Mouse (Mus musculus) hindbrain, embryonic 12.5 days (tissue): ENCODE results near the gene Mrpl3. TPM values are rescaled to one million over a fixed set of nuclear protein-coding genes. Genes with fewer than 3 reads are reported as not detected.

ENCODE experiments used
- ATAC-seq: fragments of 200-750 bp; cut with Nextera tagmentation; 2 replicates; pipeline ENCODE4 v1.8.0; 2017; ENCODE audit warnings: moderate TSS enrichment; ENCODE audit not compliant: low FRiP score
- H3K27ac ChIP-seq: fragments of 300-500 bp; sonication (generic); 2 replicates; pipeline ENCODE4 v1.5.1; 2016; ENCODE audit warnings: mild to moderate bottlenecking
- H3K27me3 ChIP-seq: fragments of 300-500 bp; sonication (generic); 2 replicates; pipeline ENCODE4 v1.6.1; 2016; ENCODE audit warnings: mild to moderate bottlenecking
- H3K36me3 ChIP-seq: fragments of 300-500 bp; sonication (generic); 2 replicates; pipeline ENCODE4 v1.6.1; 2016; ENCODE audit warnings: mild to moderate bottlenecking
- H3K4me1 ChIP-seq: fragments of 300-500 bp; sonication (generic); 2 replicates; pipeline ENCODE4 v1.6.1; 2016
- H3K4me2 ChIP-seq: fragments of 300-500 bp; sonication (generic); replicated peaks from 2 replicates; pipeline ENCODE4 v1.6.1; 2016; ENCODE audit warnings: mild to moderate bottlenecking
- H3K4me3 ChIP-seq: fragments of 300-500 bp; sonication (generic); 2 replicates; pipeline ENCODE4 v1.5.1; 2016; ENCODE audit warnings: mild to moderate bottlenecking
- H3K9ac ChIP-seq: fragments of 300-500 bp; sonication (generic); 2 replicates; pipeline ENCODE4 v1.6.1; 2016; ENCODE audit warnings: mild to moderate bottlenecking, moderate library complexity
- H3K9me3 ChIP-seq: fragments of 300-500 bp; sonication (generic); replicated peaks from 2 replicates; pipeline ENCODE4 v1.6.1; 2016; ENCODE audit warnings: mild to moderate bottlenecking
- WGBS: fragments of 180-500 bp; shearing (Covaris S2); methylation state at CpG from one replicate; pipeline ENCODE4 v1.1.7; 2016; 5-methylcytosine and 5-hydroxymethylcytosine counted together
- polyA plus RNA-seq: library from polyadenylated mRNA; unstranded; fragments of >200 nt; fragmentation: Nextera tagmentation; extraction: Ambion mirVana; gene quantifications from 2 replicates; pipeline ENCODE4 v1.2.1, GENCODE M21; 2016

Mrpl3 gene
- 102 and 106 TPM in 2 replicates for polyA plus RNA-seq

- Histone ChIP-seq H3K36me3 (peaks cover 27% of the 10 kb centered on the region), H3K27me3 (no peaks in the 10 kb centered on the region), H3K4me2 (peak within 1 kb of the TSS; percentile 67), H3K9ac (peak within 1 kb of the TSS; percentile 90), H3K9me3 (no peaks in the 10 kb centered on the region), H3K4me3 (peak within 1 kb of the TSS; percentile 96), H3K27ac (0 out of 2 replicates have a peak within 1 kb of the TSS, but pooled peaks have one; percentile 52), H3K4me1 (peaks cover 7% of the 10 kb centered on the region)
- under 1% methylated on average over 31 of the region's 31 CpGs for WGBS
- ATAC-seq: peak; percentile 80
Measured at GRCm38 (mm10) chr9:105053147-105053557, at the start of gene Mrpl3. Gene Mrpl3 (plus strand): TSS chr9:105053239.

GRCm38 (mm10) chr9:105010721-105011120 is 42.3 kb upstream of the Mrpl3 start:
- no peak for ATAC-seq
- H3K27ac ChIP-seq: no peak overlapping the region
- H3K4me3 ChIP-seq: no peak overlapping the region
- no peaks in the 10 kb centered on the region for H3K36me3 ChIP-seq
- 27% methylated on average over 2 of the region's 2 CpGs for WGBS
- no peak overlapping the region for H3K4me2 ChIP-seq
- H3K27me3 ChIP-seq: no peaks in the 10 kb centered on the region
- H3K9ac ChIP-seq: no peak overlapping the region
- H3K9me3 ChIP-seq: no peaks in the 10 kb centered on the region
- no peaks in the 10 kb centered on the region for H3K4me1 ChIP-seq

- Histone ChIP-seq H3K4me2 (no peak overlapping the region), H3K27ac (no peak overlapping the region), H3K9me3 (no peaks in the 10 kb centered on the region), H3K36me3 (no peaks in the 10 kb centered on the region), H3K9ac (no peak overlapping the region), H3K27me3 (no peaks in the 10 kb centered on the region), H3K4me3 (no peak overlapping the region), H3K4me1 (no peaks in the 10 kb centered on the region)
- ATAC-seq: no peak
- WGBS: 94% methylated on average over 7 of the region's 7 CpGs
Measured at GRCm38 (mm10) chr9:105018186-105018585, 34.9 kb upstream of the Mrpl3 start.

- WGBS: 79% methylated on average over 3 of the region's 3 CpGs
- H3K36me3 ChIP-seq: no peaks in the 10 kb centered on the region
- ATAC-seq: no peak
Measured at GRCm38 (mm10) chr9:105028311-105028710, 24.7 kb upstream of the Mrpl3 start.

GRCm38 (mm10) chr9:105032572-105032971 is 20.5 kb upstream of the Mrpl3 start:
- no peak overlapping the region for H3K4me2 ChIP-seq
- no peak overlapping the region for H3K27ac ChIP-seq
- 88% methylated on average over 9 of the region's 9 CpGs for WGBS
- H3K4me1 ChIP-seq: no peaks in the 10 kb centered on the region
- H3K9me3 ChIP-seq: no peaks in the 10 kb centered on the region
- H3K4me3 ChIP-seq: no peak overlapping the region
- ATAC-seq: no peak
- no peaks in the 10 kb centered on the region for H3K36me3 ChIP-seq
- H3K9ac ChIP-seq: no peak overlapping the region
- no peaks in the 10 kb centered on the region for H3K27me3 ChIP-seq

More at GRCm38 (mm10) chr9:105028311-105028710, 24.7 kb upstream of the Mrpl3 start:
- H3K9ac ChIP-seq: no peak overlapping the region
- H3K27me3 ChIP-seq: no peaks in the 10 kb centered on the region
- H3K4me1 ChIP-seq: no peaks in the 10 kb centered on the region
- no peak overlapping the region for H3K4me2 ChIP-seq
- H3K9me3 ChIP-seq: no peaks in the 10 kb centered on the region
- H3K27ac ChIP-seq: no peak overlapping the region
- no peak overlapping the region for H3K4me3 ChIP-seq

- Histone ChIP-seq H3K27me3 (no peaks in the 10 kb centered on the region), H3K27ac (no peak overlapping the region), H3K4me1 (no peaks in the 10 kb centered on the region), H3K4me3 (no peak overlapping the region), H3K9ac (no peak overlapping the region), H3K4me2 (no peak overlapping the region), H3K36me3 (no peaks in the 10 kb centered on the region), H3K9me3 (no peaks in the 10 kb centered on the region)
- ATAC-seq: no peak
- 92% methylated on average over 7 of the region's 7 CpGs for WGBS
Measured at GRCm38 (mm10) chr9:105033641-105034040, 19.4 kb upstream of the Mrpl3 start.

- Histone ChIP-seq H3K4me2 (no peak overlapping the region), H3K9ac (no peak overlapping the region), H3K27ac (no peak overlapping the region), H3K36me3 (no peaks in the 10 kb centered on the region), H3K4me3 (no peak overlapping the region), H3K27me3 (peaks cover 2% of the 10 kb centered on the region; the same call in 1 of the 2 replicates), H3K9me3 (no peaks in the 10 kb centered on the region), H3K4me1 (no peaks in the 10 kb centered on the region)
- WGBS: 84% methylated on average over 3 of the region's 3 CpGs
- no peak for ATAC-seq
Measured at GRCm38 (mm10) chr9:105037847-105038246, 15.2 kb upstream of the Mrpl3 start.

- Histone ChIP-seq H3K27me3 (peaks cover 2% of the 10 kb centered on the region; the same call in 1 of the 2 replicates), H3K9ac (no peak overlapping the region), H3K4me3 (no peak overlapping the region), H3K4me1 (0 out of 2 replicates have a peak, but pooled peaks cover 5% of the 10 kb centered on the region), H3K27ac (no peak overlapping the region), H3K9me3 (no peaks in the 10 kb centered on the region), H3K4me2 (no peak overlapping the region), H3K36me3 (no peaks in the 10 kb centered on the region)
- no peak for ATAC-seq
- 73% methylated on average over 7 of the region's 7 CpGs for WGBS
Measured at GRCm38 (mm10) chr9:105046014-105046413, 7.0 kb upstream of the Mrpl3 start.

- H3K36me3 ChIP-seq: no peaks in the 10 kb centered on the region
- no peak overlapping the region for H3K9ac ChIP-seq
- H3K27me3 ChIP-seq: no peaks in the 10 kb centered on the region
- no peaks in the 10 kb centered on the region for H3K9me3 ChIP-seq
- H3K4me3 ChIP-seq: no peak overlapping the region
- no peak overlapping the region for H3K4me2 ChIP-seq
- no peak overlapping the region for H3K27ac ChIP-seq
- 52% methylated on average over 10 of the region's 10 CpGs for WGBS
- no peak for ATAC-seq
- H3K4me1 ChIP-seq: 0 out of 2 replicates have a peak, but pooled peaks cover 5% of the 10 kb centered on the region
Measured at GRCm38 (mm10) chr9:105048351-105048750, 4.7 kb upstream of the Mrpl3 start.

- Histone ChIP-seq H3K4me1 (peaks cover 12% of the 10 kb centered on the region), H3K4me2 (no peak overlapping the region), H3K4me3 (no peak overlapping the region), H3K9ac (no peak overlapping the region), H3K27me3 (no peaks in the 10 kb centered on the region), H3K27ac (no peak overlapping the region), H3K9me3 (no peaks in the 10 kb centered on the region), H3K36me3 (no peaks in the 10 kb centered on the region)
- 53% methylated on average over 2 of the region's 2 CpGs for WGBS
- ATAC-seq: no peak
Measured at GRCm38 (mm10) chr9:105049636-105050035, 3.4 kb upstream of the Mrpl3 start.

- Histone ChIP-seq H3K4me3 (no peak overlapping the region), H3K9me3 (no peaks in the 10 kb centered on the region), H3K36me3 (no peaks in the 10 kb centered on the region), H3K4me1 (peaks cover 12% of the 10 kb centered on the region), H3K9ac (no peak overlapping the region), H3K27me3 (no peaks in the 10 kb centered on the region), H3K27ac (no peak overlapping the region), H3K4me2 (no peak overlapping the region)
- ATAC-seq: no peak
- 69% methylated on average over 2 of the region's 2 CpGs for WGBS
Measured at GRCm38 (mm10) chr9:105050257-105050656, 2.8 kb upstream of the Mrpl3 start.

- Histone ChIP-seq H3K36me3 (peaks cover 34% of the 10 kb centered on the region), H3K9ac (peak overlapping the region; percentile 90), H3K9me3 (no peaks in the 10 kb centered on the region), H3K27ac (no peak overlapping the region), H3K4me1 (peaks cover 7% of the 10 kb centered on the region), H3K4me3 (peak overlapping the region; percentile 96), H3K27me3 (no peaks in the 10 kb centered on the region), H3K4me2 (peak overlapping the region; percentile 67)
- no peak for ATAC-seq
- WGBS: 56% methylated on average over 4 of the region's 4 CpGs
Measured at GRCm38 (mm10) chr9:105053812-105054211, 773 bp downstream of the Mrpl3 start.

GRCm38 (mm10) chr9:105069106-105069505 is 16.1 kb downstream of the Mrpl3 start:
- Histone ChIP-seq H3K27ac (no peak overlapping the region), H3K9ac (no peak overlapping the region), H3K4me1 (no peaks in the 10 kb centered on the region), H3K4me3 (no peak overlapping the region), H3K36me3 (peaks cover 62% of the 10 kb centered on the region), H3K9me3 (no peaks in the 10 kb centered on the region), H3K27me3 (no peaks in the 10 kb centered on the region), H3K4me2 (no peak overlapping the region)
- ATAC-seq: no peak
- WGBS: 95% methylated on average over 10 of the region's 10 CpGs
